Mouse (Mus musculus) forebrain, embryonic 13.5 days (tissue): ENCODE measurements around the gene Lamc3. TPM values are rescaled to one million over a fixed set of nuclear protein-coding genes. Genes with fewer than 3 reads are reported as not detected.
A peak's percentile ranks its signal among the peaks of the same experiment; 100 is the strongest.

Experiments
- ATAC-seq: fragments of 200-750 bp; cut with Nextera tagmentation; 2 replicates; pipeline ENCODE4 v1.8.0; 2017
- H3K27ac ChIP-seq: fragments of 300-500 bp; sonication (generic); 2 replicates; pipeline ENCODE4 v1.5.1; 2015; ENCODE audit warnings: inconsistent platforms, mild to moderate bottlenecking, moderate library complexity
- H3K27me3 ChIP-seq: fragments of 300-500 bp; sonication (generic); 2 replicates; pipeline ENCODE4 v1.6.1; 2015; ENCODE audit warnings: mild to moderate bottlenecking, inconsistent platforms
- H3K36me3 ChIP-seq: fragments of 300-500 bp; sonication (generic); 2 replicates; pipeline ENCODE4 v1.6.1; 2015; ENCODE audit warnings: mild to moderate bottlenecking, inconsistent platforms; ENCODE audit not compliant: poor library complexity, severe bottlenecking
- H3K4me1 ChIP-seq: fragments of 300-500 bp; sonication (generic); 2 replicates; pipeline ENCODE4 v1.6.1; 2015; ENCODE audit warnings: inconsistent platforms
- H3K4me2 ChIP-seq: fragments of 300-500 bp; sonication (generic); 2 replicates; pipeline ENCODE4 v1.6.1; 2015; ENCODE audit warnings: inconsistent platforms, mild to moderate bottlenecking, moderate library complexity
- H3K4me3 ChIP-seq: fragments of 300-500 bp; sonication (generic); 2 replicates; pipeline ENCODE4 v1.5.1; 2015; ENCODE audit warnings: mild to moderate bottlenecking, inconsistent platforms
- H3K9ac ChIP-seq: fragments of 300-500 bp; sonication (generic); 2 replicates; pipeline ENCODE4 v1.6.1; 2015; ENCODE audit warnings: mild to moderate bottlenecking, inconsistent platforms
- H3K9me3 ChIP-seq: fragments of 300-500 bp; sonication (generic); replicated peaks from 2 replicates; pipeline ENCODE4 v1.6.1; 2016; ENCODE audit warnings: inconsistent platforms
- WGBS: fragments of 180-500 bp; shearing (Covaris S2); methylation state at CpG from one replicate; pipeline ENCODE4 v1.1.7; 2015; 5-methylcytosine and 5-hydroxymethylcytosine counted together
- polyA plus RNA-seq: library from polyadenylated mRNA; unstranded; fragments of >200 nt; fragmentation: Nextera tagmentation; extraction: Ambion mirVana; gene quantifications from 2 replicates; pipeline ENCODE4 v1.2.1, GENCODE M21; 2015

Gene Lamc3
- polyA plus RNA-seq, 1 experiment from 2014 or later: 3.3 TPM

DNA sequence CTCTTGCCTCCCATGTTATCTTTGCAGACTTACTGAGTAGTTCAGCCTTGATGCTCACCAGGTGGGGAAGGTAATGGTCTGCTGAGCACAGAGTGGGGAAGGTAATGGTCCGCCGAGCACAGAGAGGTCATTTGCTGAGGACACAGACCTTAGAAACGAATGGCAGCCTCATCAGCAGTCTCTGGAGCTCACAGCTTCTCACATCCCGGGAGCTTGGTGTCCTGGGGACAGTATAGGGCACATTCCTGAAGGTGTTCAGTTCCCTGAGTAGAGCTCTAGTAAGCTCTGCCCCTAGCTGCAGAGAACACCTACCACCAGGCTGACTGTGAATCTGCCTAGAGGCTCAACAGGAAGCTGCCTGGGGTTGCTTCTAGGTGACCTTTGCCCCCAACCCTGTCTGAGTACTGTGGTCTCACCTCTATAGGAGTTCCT, 74.7 kb downstream of the Lamc3 start:
- 66% methylated on average over 4 of the region's 4 CpGs for WGBS
- no peak overlapping the region for H3K4me3 ChIP-seq
- H3K4me1 ChIP-seq: peaks cover 35% of the 10 kb centered on the region
- ATAC-seq: no peak
- peak overlapping the region; percentile 53 for H3K9ac ChIP-seq
- H3K27me3 ChIP-seq: no peaks in the 10 kb centered on the region
- no peaks in the 10 kb centered on the region for H3K9me3 ChIP-seq
- H3K36me3 ChIP-seq: peaks cover 45% of the 10 kb centered on the region
- peak overlapping the region; percentile 34 for H3K4me2 ChIP-seq
- peak overlapping the region; percentile 95 for H3K27ac ChIP-seq

DNA sequence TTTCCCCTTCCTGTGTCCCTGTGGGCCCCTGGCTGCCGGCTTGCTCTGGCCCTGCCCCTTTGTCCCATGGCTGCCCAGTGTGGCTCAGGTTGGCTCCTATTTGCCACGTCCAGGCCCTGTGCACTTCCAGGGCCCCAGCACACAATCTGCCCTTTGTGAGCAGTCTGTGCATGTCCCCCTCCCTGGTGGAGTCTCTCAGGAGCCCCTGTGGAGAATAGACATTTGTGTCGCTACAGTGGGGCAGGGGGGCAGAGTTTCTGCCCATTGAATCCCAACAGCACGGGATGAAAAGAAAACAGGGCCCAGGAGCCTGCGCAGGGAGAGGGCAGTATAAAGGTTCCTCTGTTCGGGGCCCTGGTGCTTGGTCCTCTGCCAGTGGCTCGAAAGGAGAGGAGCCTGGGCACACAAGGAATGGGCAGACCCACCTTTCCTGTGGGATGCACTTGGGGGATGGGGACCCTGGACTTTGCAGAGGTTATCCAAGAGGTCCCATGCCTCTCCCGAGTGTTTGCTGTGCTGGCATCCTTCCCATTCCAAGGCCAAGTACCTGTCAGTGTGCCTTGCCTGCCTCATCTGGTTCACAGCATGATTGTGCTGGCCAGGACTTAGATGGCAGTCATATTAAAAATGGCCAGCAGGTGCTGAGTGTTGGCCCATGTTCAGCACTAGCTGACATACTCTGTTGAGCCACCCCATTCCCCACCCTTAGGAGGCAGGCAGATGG, 75.6 kb downstream of the Lamc3 start:
- 19% methylated on average over 8 of the region's 8 CpGs for WGBS
- H3K9ac ChIP-seq: peak overlapping the region; percentile 53
- H3K27me3 ChIP-seq: no peaks in the 10 kb centered on the region
- ATAC-seq: peak; percentile 95
- H3K4me3 ChIP-seq: no peak overlapping the region
- peaks cover 35% of the 10 kb centered on the region for H3K4me1 ChIP-seq
- H3K27ac ChIP-seq: peak overlapping the region; percentile 95
- peaks cover 45% of the 10 kb centered on the region for H3K36me3 ChIP-seq
- H3K4me2 ChIP-seq: peak overlapping the region; percentile 34
- H3K9me3 ChIP-seq: no peaks in the 10 kb centered on the region

DNA sequence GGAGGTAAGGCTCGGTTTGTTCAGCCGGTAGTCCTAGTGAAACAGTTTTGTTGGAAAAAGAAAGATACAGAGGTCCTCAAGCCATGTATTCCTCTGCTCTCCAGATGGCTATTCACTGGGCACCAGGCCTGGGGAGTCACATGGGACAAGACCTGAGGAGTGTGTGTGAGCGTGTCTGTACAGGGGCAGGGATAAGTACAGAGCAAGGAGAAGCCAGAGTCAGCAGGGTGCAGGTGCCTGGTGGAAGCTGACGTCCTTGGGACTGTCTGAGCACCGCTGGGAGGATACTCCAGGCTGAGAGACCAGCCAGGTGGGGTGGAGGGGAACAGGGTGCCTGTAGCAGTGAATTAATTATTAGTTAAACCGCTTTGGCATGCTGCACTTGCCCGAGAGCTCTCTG, 76.4 kb downstream of the Lamc3 start:
- 81% methylated on average over 7 of the region's 7 CpGs for WGBS
- H3K9ac ChIP-seq: peak overlapping the region; percentile 41; the same call in 1 of the 2 replicates
- H3K4me1 ChIP-seq: peaks cover 35% of the 10 kb centered on the region
- no peak overlapping the region for H3K4me3 ChIP-seq
- ATAC-seq: no peak
- no peaks in the 10 kb centered on the region for H3K27me3 ChIP-seq
- peak overlapping the region; percentile 34; the same call in 1 of the 2 replicates for H3K4me2 ChIP-seq
- H3K27ac ChIP-seq: peak overlapping the region; percentile 95
- H3K36me3 ChIP-seq: peaks cover 49% of the 10 kb centered on the region
- H3K9me3 ChIP-seq: no peaks in the 10 kb centered on the region

DNA sequence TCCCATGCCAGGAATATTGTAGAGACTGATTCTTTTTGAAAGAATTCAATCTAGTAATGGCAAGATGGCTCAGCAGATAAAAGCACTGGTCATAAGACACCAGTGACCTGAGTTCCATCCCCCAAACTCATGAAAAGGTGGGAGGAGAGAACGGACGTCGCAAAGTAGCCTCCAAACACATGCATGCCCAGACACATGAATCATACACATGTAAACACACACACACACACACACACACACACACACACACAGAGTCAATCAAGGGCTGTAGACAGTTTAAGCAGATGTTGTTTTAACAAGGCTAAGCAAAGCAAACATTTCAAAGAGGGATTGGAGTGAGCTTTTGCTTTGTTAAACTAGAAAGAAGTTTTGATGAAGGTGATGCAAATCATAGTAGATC, 77.1 kb downstream of the Lamc3 start:
- H3K9ac ChIP-seq: no peak overlapping the region
- peaks cover 35% of the 10 kb centered on the region for H3K4me1 ChIP-seq
- no peak overlapping the region for H3K4me3 ChIP-seq
- peak overlapping the region; percentile 95 for H3K27ac ChIP-seq
- H3K4me2 ChIP-seq: no peak overlapping the region
- no peaks in the 10 kb centered on the region for H3K27me3 ChIP-seq
- no peaks in the 10 kb centered on the region for H3K9me3 ChIP-seq
- 88% methylated on average over 3 of the region's 3 CpGs for WGBS
- H3K36me3 ChIP-seq: peaks cover 52% of the 10 kb centered on the region
- no peak for ATAC-seq

DNA sequence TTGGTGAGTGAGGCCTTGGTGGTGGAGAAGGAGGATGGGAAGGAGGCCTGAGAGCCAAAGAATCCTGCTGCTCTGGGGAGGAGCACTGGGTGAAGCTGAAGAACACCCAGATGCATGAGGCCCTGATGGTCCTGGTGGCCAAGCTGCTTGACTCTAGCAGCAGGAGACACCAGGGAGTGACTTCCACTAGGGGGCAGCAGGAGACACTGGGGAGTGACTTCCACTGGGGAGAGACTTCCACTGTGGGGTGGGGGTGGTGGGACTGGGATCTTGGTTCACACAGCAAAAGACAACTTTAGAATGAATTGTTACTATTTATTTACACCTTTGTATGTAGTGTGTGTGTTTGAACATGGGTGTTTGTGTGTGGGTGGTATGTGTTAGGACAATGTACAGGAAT, 78.0 kb downstream of the Lamc3 start:
- Histone ChIP-seq H3K9ac (no peak overlapping the region), H3K4me3 (no peak overlapping the region), H3K36me3 (peaks cover 52% of the 10 kb centered on the region), H3K27me3 (no peaks in the 10 kb centered on the region), H3K27ac (no peak overlapping the region), H3K4me1 (peaks cover 33% of the 10 kb centered on the region), H3K4me2 (no peak overlapping the region), H3K9me3 (no peaks in the 10 kb centered on the region)
- no peak for ATAC-seq

DNA sequence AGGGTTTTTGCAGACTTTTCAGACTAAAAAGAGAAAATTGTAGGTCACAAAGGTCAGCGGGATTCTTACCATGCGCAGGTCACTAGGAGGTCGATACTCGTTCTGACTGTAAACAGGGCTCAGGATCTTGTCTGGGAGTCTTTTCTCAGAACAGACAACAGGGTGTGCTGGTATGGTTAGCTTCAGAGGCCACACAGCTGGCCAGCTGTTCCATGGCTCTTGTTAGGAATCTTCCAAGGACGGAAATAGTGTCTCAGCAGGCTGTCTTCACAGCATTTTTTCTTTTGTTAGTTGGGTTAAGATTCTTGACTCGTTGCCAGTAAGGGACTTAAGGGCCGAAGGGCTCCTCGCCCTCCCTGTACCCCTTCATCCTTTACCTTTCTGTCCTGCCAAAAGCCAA, 79.7 kb downstream of the Lamc3 start:
- Histone ChIP-seq H3K27me3 (no peaks in the 10 kb centered on the region), H3K9me3 (no peaks in the 10 kb centered on the region), H3K9ac (no peak overlapping the region), H3K4me1 (peaks cover 24% of the 10 kb centered on the region), H3K27ac (no peak overlapping the region), H3K4me3 (no peak overlapping the region), H3K36me3 (peaks cover 63% of the 10 kb centered on the region), H3K4me2 (no peak overlapping the region)
- WGBS: 79% methylated on average over 8 of the region's 8 CpGs
- no peak for ATAC-seq

DNA sequence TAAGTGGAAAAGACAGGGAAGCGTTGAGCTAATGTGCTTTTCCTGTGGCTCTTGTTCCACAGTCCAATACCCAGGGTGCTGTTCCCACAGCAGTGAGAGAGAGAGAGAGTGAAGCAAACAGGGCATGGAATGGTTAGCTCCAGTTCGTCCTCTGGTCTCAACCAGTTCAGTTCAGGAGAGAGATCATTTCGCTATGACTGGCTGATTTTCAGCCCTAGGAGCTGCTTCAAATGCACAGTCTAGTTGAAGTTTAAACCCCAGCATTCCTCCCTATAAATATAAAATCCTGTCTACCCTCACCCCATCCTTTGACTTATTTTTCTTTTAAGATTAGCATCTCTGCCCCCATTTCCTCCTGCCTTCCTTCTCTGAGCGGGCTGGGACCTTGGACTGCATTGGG, 85.5 kb downstream of the Lamc3 start:
- no peak for ATAC-seq
- H3K4me1 ChIP-seq: peaks cover 18% of the 10 kb centered on the region
- no peak overlapping the region for H3K4me3 ChIP-seq
- H3K9me3 ChIP-seq: no peaks in the 10 kb centered on the region
- H3K27me3 ChIP-seq: no peaks in the 10 kb centered on the region
- H3K36me3 ChIP-seq: peaks cover 62% of the 10 kb centered on the region
- no peak overlapping the region for H3K9ac ChIP-seq
- no peak overlapping the region for H3K27ac ChIP-seq
- H3K4me2 ChIP-seq: no peak overlapping the region
- 94% methylated on average over 4 of the region's 4 CpGs for WGBS

DNA sequence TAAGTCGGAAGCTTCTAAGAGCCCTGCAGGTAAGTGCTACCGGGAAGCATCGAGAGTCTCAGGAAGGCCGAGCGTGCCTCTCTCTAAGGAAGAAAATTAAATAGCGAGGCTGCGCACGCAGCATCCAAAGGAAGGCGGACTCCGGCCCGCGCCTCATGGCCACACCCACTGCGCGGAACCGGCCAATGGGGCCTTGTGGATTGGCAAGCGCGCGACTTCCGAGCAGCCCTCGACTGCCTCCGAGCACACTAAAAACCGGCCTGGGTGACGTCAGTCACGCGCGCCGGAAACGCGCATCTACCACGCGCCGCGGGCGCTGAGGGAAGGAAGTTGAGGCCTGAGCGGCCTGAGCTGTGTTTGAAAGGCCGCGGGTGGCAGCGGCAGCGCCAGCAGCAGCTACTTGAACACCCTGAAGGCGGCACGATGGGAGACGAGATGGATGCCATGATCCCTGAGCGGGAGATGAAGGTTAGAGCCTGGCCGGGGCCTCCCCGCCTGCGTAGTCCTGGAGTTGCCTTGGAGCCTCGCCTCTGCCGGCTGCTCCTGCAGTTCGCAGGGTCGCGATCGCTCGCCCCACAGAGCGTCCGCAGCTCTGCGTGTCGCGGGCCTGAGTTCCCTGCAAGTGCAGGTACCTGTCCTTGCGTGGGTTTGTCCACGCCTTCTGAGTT, 87.2 kb downstream of the Lamc3 start, which contains the start of gene Nup214:
Gene Nup214 (plus strand): TSS at position 296 of the 668 bp plus-strand sequence.
- Histone ChIP-seq H3K4me2 (peak within 1 kb of the TSS; percentile 97), H3K9me3 (no peaks in the 10 kb centered on the region), H3K9ac (peak within 1 kb of the TSS; percentile 91), H3K4me3 (peak within 1 kb of the TSS; percentile 87), H3K27ac (peak within 1 kb of the TSS; percentile 74), H3K4me1 (peaks cover 18% of the 10 kb centered on the region), H3K36me3 (peaks cover 65% of the 10 kb centered on the region), H3K27me3 (no peaks in the 10 kb centered on the region)
- under 1% methylated on average over 60 of the region's 60 CpGs for WGBS
- peak; percentile 100 for ATAC-seq

DNA sequence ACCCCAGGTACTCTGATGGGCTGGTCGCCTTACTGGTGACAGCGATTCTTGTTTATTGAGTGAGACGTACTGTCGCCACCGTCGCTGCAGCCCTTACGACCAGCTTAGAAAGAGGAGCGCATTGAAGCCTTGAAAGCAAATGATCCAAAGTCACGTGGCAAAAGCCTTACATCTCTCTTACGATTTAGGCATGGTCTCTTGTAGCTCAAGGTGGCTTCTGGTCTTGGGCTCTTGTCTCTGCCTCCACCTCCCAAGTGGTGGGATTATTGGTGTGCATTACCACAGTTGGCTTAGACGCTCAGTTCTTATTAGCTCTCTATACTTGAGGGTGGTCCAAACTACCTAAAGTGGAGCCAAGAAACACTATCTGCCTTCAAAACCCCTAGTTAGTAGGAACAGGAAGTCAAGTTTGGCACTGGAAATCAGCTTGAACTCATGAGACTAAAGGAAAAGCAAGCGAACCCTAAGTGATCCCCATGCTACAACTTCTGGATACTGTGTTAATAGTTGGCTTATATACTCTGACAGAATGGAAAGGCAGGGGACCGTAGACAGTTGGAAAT, 87.8 kb downstream of the Lamc3 start:
- H3K27me3 ChIP-seq: no peaks in the 10 kb centered on the region
- H3K27ac ChIP-seq: no peak overlapping the region
- H3K9ac ChIP-seq: peak overlapping the region; percentile 91
- peak overlapping the region; percentile 87 for H3K4me3 ChIP-seq
- H3K36me3 ChIP-seq: peaks cover 63% of the 10 kb centered on the region
- no peaks in the 10 kb centered on the region for H3K9me3 ChIP-seq
- peak overlapping the region; percentile 97 for H3K4me2 ChIP-seq
- no peak for ATAC-seq
- 10% methylated on average over 13 of the region's 13 CpGs for WGBS
- peaks cover 18% of the 10 kb centered on the region for H3K4me1 ChIP-seq

DNA sequence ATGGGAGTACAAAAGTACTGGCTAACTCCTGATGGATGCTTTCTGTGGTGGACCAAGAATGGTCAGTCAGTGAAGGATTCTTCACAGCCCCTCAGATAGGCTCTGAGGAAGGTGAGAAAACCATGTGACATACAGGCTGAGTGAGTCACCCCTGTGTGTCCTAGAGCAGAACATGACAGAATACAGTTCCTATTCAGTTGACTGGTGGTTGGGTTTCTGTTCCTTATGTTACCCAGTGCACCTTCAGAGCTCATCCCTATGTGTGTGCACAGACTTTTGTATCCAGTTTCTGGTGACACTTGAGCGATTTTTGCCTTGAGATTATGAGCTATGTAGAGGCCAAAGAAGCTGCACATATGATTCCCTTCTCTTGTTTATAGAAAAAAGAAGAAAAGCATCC, 100.7 kb downstream of the Lamc3 start:
- Histone ChIP-seq H3K9me3 (no peaks in the 10 kb centered on the region), H3K36me3 (peaks cover 99% of the 10 kb centered on the region), H3K4me3 (no peak overlapping the region), H3K27me3 (no peaks in the 10 kb centered on the region), H3K27ac (no peak overlapping the region), H3K4me1 (no peaks in the 10 kb centered on the region), H3K4me2 (no peak overlapping the region), H3K9ac (no peak overlapping the region)
- no peak for ATAC-seq
- 94% methylated on average over 1 of the region's 1 CpGs for WGBS

DNA sequence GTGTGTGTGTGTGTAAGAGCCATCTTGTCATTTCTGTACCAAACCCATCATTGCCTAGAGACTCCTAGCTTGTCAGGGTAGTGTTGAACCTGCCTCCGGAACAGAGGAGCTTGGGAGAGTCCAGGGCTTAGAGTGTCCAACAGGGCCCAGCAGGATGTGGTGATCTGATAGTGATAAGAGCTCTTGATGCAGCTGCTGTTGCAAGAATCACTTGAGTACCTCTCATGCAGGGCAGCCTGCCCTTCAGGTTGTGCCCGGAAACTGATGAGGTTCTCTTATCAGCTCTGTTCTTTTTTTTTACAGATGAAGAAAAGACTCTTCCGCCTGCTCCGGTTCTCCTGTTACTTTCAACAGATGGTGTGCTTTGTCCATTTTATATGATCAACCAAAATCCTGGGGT, 103.9 kb downstream of the Lamc3 start:
- Histone ChIP-seq H3K27ac (no peak overlapping the region), H3K9ac (no peak overlapping the region), H3K9me3 (no peaks in the 10 kb centered on the region), H3K27me3 (no peaks in the 10 kb centered on the region), H3K4me2 (no peak overlapping the region), H3K4me1 (no peaks in the 10 kb centered on the region), H3K4me3 (no peak overlapping the region), H3K36me3 (peaks cover 97% of the 10 kb centered on the region)
- ATAC-seq: no peak
- 94% methylated on average over 4 of the region's 4 CpGs for WGBS

DNA sequence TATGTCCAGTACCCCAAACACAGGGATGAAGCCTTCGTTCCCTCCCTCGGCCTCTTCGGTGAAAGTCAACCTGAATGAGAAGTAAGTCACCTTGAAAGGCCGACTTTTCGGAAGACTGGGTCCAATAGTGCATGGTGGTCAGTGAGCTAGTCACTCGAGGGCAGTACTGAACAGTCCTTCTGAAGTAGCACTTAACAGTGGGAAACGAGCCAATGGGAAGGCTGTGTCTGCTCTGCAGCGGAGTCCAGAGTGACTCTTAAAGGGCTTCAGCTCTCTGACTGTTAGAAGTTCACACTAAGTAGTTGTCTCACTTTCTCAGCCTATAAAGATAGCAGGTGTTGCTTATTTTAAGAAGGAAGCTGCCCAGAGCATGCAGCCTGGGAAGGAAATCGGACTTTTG, 107.8 kb downstream of the Lamc3 start:
- WGBS: 94% methylated on average over 9 of the region's 9 CpGs
- H3K9me3 ChIP-seq: no peaks in the 10 kb centered on the region
- H3K4me3 ChIP-seq: no peak overlapping the region
- H3K4me2 ChIP-seq: no peak overlapping the region
- H3K27me3 ChIP-seq: no peaks in the 10 kb centered on the region
- H3K9ac ChIP-seq: no peak overlapping the region
- no peak for ATAC-seq
- H3K4me1 ChIP-seq: no peaks in the 10 kb centered on the region
- peaks cover 93% of the 10 kb centered on the region for H3K36me3 ChIP-seq
- H3K27ac ChIP-seq: no peak overlapping the region
